ENCODE assay signal across 7 mouse cellular contexts in genomic region chr13:37468304-37469178, GRCm38 (mm10).
DNase-seq lines count a peak whose midpoint lies in the region; ATAC-seq and TF ChIP-seq lines count a peak whose summit lies in the region.

No protein-coding gene starts in this region.

- H3K27ac ChIP-seq in hindbrain, embryonic 13.5 days: 0 out of 2 replicates have a peak overlapping the region, but pooled peaks have one; percentile 1
- H3K27ac ChIP-seq in liver, postnatal 0 days (ENCODE audit: low read depth): peak overlapping the region; percentile 13; the same call in 1 of the 2 replicates
- peak overlapping the region; percentile 46; the same call in 1 of the 2 replicates for H3K27ac ChIP-seq in olfactory bulb, adult 2 months (ENCODE audit: insufficient read depth, low read depth, low read length)

- peaks cover 17% of the 10 kb centered on the region; the same call in 1 of the 2 replicates for H3K4me1 ChIP-seq in hindbrain, embryonic 13.5 days (replicated peaks)
- H3K4me1 ChIP-seq in liver, postnatal 0 days (ENCODE audit: insufficient read depth): peaks cover 10% of the 10 kb centered on the region
- peaks cover 11% of the 10 kb centered on the region for H3K4me1 ChIP-seq in olfactory bulb, adult 2 months (ENCODE audit: control insufficient read depth, insufficient read depth, low read length)

- no peaks in the 10 kb centered on the region for H3K36me3 ChIP-seq in hindbrain, embryonic 13.5 days
- H3K36me3 ChIP-seq in liver, postnatal 0 days (replicated peaks; ENCODE audit: insufficient read depth, low read length): no peaks in the 10 kb centered on the region

- H3K4me3 ChIP-seq in hindbrain, embryonic 13.5 days: no peak overlapping the region
- no peak overlapping the region for H3K4me3 ChIP-seq in liver, postnatal 0 days (ENCODE audit: low read depth, low read length)
- no peak overlapping the region for H3K4me3 ChIP-seq in olfactory bulb, adult 2 months (ENCODE audit: insufficient read depth, low read depth, low read length)

- peak overlapping the region; percentile 55 for H3K9ac ChIP-seq in hindbrain, embryonic 13.5 days
- no peak overlapping the region for H3K9ac ChIP-seq in liver, postnatal 0 days (replicated peaks)

- H3K27me3 ChIP-seq in hindbrain, embryonic 13.5 days: 0 out of 2 replicates have a peak, but pooled peaks cover 10% of the 10 kb centered on the region
- no peaks in the 10 kb centered on the region for H3K27me3 ChIP-seq in liver, postnatal 0 days (ENCODE audit: insufficient read depth, low read length)

- H3K4me2 ChIP-seq in hindbrain, embryonic 13.5 days: 0 out of 2 replicates have a peak overlapping the region, but pooled peaks have one; percentile 16
- H3K4me2 ChIP-seq in liver, postnatal 0 days (ENCODE audit: low read depth, low read length): no peak overlapping the region

- TF ChIP-seq POLR2A in olfactory bulb, adult 2 months (IDR thresholded peaks at IDR 0.05; ENCODE audit: insufficient read depth, low read depth, low read length): no peak

- no peak for TF ChIP-seq CTCF in liver, postnatal 0 days (IDR thresholded peaks at IDR 0.05; ENCODE audit: low read depth)
- TF ChIP-seq CTCF in olfactory bulb, adult 2 months (IDR thresholded peaks at IDR 0.05; ENCODE audit: insufficient read depth, low read depth, low read length): no peak

- no peak for TF ChIP-seq EP300 in liver, postnatal 0 days (IDR thresholded peaks at IDR 0.05; ENCODE audit: low read depth)

- H3K9me3 ChIP-seq in hindbrain, embryonic 13.5 days: 0 out of 2 replicates have a peak, but pooled peaks cover 3% of the 10 kb centered on the region
- no peaks in the 10 kb centered on the region for H3K9me3 ChIP-seq in liver, postnatal 0 days (ENCODE audit: low read length)

- peak; percentile 38 for DNase-seq in kidney, postnatal 10 days
- no peak for DNase-seq in kidney, adult 11 months
- DNase-seq in liver, postnatal 0 days: no peak
- DNase-seq in right cerebral cortex, postnatal 4 days: no peak
- DNase-seq in thymus, adult 18-20 months: no peak

- no peak for ATAC-seq in hindbrain, embryonic 13.5 days (ENCODE audit: low FRiP score)
- ATAC-seq in liver, postnatal 0 days: no peak

- 50% methylated on average over 17 of the region's 17 CpGs for WGBS in hindbrain, embryonic 13.5 days
- 67% methylated on average over 17 of the region's 17 CpGs for WGBS in liver, postnatal 0 days (ENCODE audit: insufficient replicate concordance)
- WGBS in olfactory bulb, adult 2 months: 40% methylated on average over 17 of the region's 17 CpGs
